7 mouse cellular contexts compared by ENCODE assay signal in the genomic region with DNA sequence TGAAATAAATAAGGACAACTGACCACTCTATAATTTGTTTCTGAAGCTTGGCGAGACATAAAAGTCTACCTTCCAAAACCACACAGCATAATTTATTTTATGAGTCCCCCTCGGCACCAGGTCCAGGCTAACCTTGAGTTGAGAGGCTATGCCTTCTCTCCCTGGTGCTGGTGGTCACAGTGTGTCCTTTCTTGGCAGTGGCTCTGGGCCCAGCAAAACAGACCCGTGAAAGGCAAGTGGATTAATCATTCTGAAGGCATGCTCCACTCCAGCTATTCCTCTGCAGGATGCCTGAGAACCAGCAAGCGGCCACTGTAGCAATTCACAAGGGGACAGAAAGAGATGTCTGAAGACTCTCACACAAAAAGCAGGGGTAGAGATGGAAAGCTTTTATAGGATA.
DNase-seq lines count a peak whose midpoint lies in the region; ATAC-seq lines count a peak whose summit lies in the region.

No protein-coding gene starts in this region.

- peak; percentile 62; the same call in 1 of the 2 replicates for ATAC-seq in kidney, embryonic 16.5 days (ENCODE audit: low FRiP score, low TSS enrichment)
- ATAC-seq in liver, embryonic 11.5 days (replicated peaks; ENCODE audit: low FRiP score) = no peak
- ATAC-seq in heart, embryonic 11.5 days (replicated peaks; ENCODE audit: insufficient number of reproducible peaks, low FRiP score, low TSS enrichment) = no peak

- H3K9ac ChIP-seq in kidney, embryonic 16.5 days (replicated peaks; ENCODE audit: low read length) = no peak overlapping the region
- H3K9ac ChIP-seq in liver, embryonic 11.5 days (ENCODE audit: low read depth, low read length) = no peak overlapping the region
- no peak overlapping the region for H3K9ac ChIP-seq in heart, embryonic 11.5 days (ENCODE audit: low read depth, low read length)

- H3K9me3 ChIP-seq in kidney, embryonic 16.5 days (ENCODE audit: low read length) = no peaks in the 10 kb centered on the region
- no peaks in the 10 kb centered on the region for H3K9me3 ChIP-seq in midbrain, embryonic 10.5 days (replicated peaks)
- no peaks in the 10 kb centered on the region for H3K9me3 ChIP-seq in liver, embryonic 11.5 days (ENCODE audit: control insufficient read depth, low read length)
- no peaks in the 10 kb centered on the region for H3K9me3 ChIP-seq in heart, embryonic 11.5 days (replicated peaks; ENCODE audit: control insufficient read depth, low read length)

- H3K27ac ChIP-seq in kidney, embryonic 16.5 days (ENCODE audit: low read length) = peak overlapping the region; percentile 26; the same call in 1 of the 2 replicates
- H3K27ac ChIP-seq in midbrain, embryonic 10.5 days (replicated peaks) = peak overlapping the region; percentile 19; the same call in 1 of the 2 replicates
- H3K27ac ChIP-seq in liver, embryonic 11.5 days (ENCODE audit: low read depth, low read length) = no peak overlapping the region
- no peak overlapping the region for H3K27ac ChIP-seq in heart, embryonic 11.5 days (ENCODE audit: low read depth, low read length)

- WGBS in kidney, embryonic 16.5 days = 48% methylated on average over 4 of the region's 4 CpGs
- WGBS in midbrain, embryonic 10.5 days = 71% methylated on average over 4 of the region's 4 CpGs
- WGBS in liver, embryonic 11.5 days = 61% methylated on average over 4 of the region's 4 CpGs
- 57% methylated on average over 4 of the region's 4 CpGs for WGBS in heart, embryonic 11.5 days (ENCODE audit: insufficient replicate concordance)

- no peak overlapping the region for H3K4me3 ChIP-seq in kidney, embryonic 16.5 days (ENCODE audit: low read length)
- no peak overlapping the region for H3K4me3 ChIP-seq in midbrain, embryonic 10.5 days
- H3K4me3 ChIP-seq in liver, embryonic 11.5 days (ENCODE audit: low read depth, low read length) = no peak overlapping the region
- no peak overlapping the region for H3K4me3 ChIP-seq in heart, embryonic 11.5 days (ENCODE audit: low read depth, low read length)

- peaks cover 14% of the 10 kb centered on the region; the same call in 1 of the 2 replicates for H3K4me1 ChIP-seq in kidney, embryonic 16.5 days (ENCODE audit: insufficient read depth, low read length)
- peaks cover 12% of the 10 kb centered on the region for H3K4me1 ChIP-seq in midbrain, embryonic 10.5 days
- H3K4me1 ChIP-seq in liver, embryonic 11.5 days (replicated peaks; ENCODE audit: control insufficient read depth, insufficient read depth, low read length) = no peaks in the 10 kb centered on the region
- no peaks in the 10 kb centered on the region for H3K4me1 ChIP-seq in heart, embryonic 11.5 days (ENCODE audit: control insufficient read depth, insufficient read depth, low read length)

- DNase-seq in right cerebral cortex, postnatal 10 days (ENCODE audit: low spot score in 2 of 2) = peak; percentile 64 to 70
- DNase-seq in right cerebral cortex, postnatal 25 days = no peak
- peak; percentile 48 for DNase-seq in embryo, embryonic 9.5 days (ENCODE audit: extremely low spot score)
- no peak for DNase-seq in midbrain, embryonic 10.5 days (ENCODE audit: low spot score)
- no peak for DNase-seq in liver, embryonic 11.5 days (ENCODE audit: low spot score)

- H3K27me3 ChIP-seq in kidney, embryonic 16.5 days (ENCODE audit: insufficient read depth, low read length) = no peaks in the 10 kb centered on the region
- no peaks in the 10 kb centered on the region for H3K27me3 ChIP-seq in midbrain, embryonic 10.5 days (ENCODE audit: low read depth, poor library complexity, severe bottlenecking)
- no peaks in the 10 kb centered on the region for H3K27me3 ChIP-seq in liver, embryonic 11.5 days (replicated peaks; ENCODE audit: control insufficient read depth, insufficient read depth, low read length)
- H3K27me3 ChIP-seq in heart, embryonic 11.5 days (ENCODE audit: control insufficient read depth, insufficient read depth, low read length) = no peaks in the 10 kb centered on the region

- no peaks in the 10 kb centered on the region for H3K36me3 ChIP-seq in kidney, embryonic 16.5 days (ENCODE audit: insufficient read depth, low read length)
- H3K36me3 ChIP-seq in midbrain, embryonic 10.5 days = no peaks in the 10 kb centered on the region
- H3K36me3 ChIP-seq in liver, embryonic 11.5 days (ENCODE audit: control insufficient read depth, insufficient read depth, low read length) = no peaks in the 10 kb centered on the region
- no peaks in the 10 kb centered on the region for H3K36me3 ChIP-seq in heart, embryonic 11.5 days (ENCODE audit: control insufficient read depth, insufficient read depth, low read length)

- H3K4me2 ChIP-seq in kidney, embryonic 16.5 days (replicated peaks; ENCODE audit: low read depth, low read length) = no peak overlapping the region
- no peak overlapping the region for H3K4me2 ChIP-seq in liver, embryonic 11.5 days
- no peak overlapping the region for H3K4me2 ChIP-seq in heart, embryonic 11.5 days

Comparison
In these comparisons a context has a peak if more than half of its experiments do, and no peak if none do; other contexts are left out.
1. DNase-seq: peak in right cerebral cortex, postnatal 10 days (2 of 2) and embryo, embryonic 9.5 days (single experiment); none in right cerebral cortex, postnatal 25 days (single experiment), midbrain, embryonic 10.5 days (single experiment) and liver, embryonic 11.5 days (single experiment).
2. H3K27ac ChIP-seq: peak in kidney, embryonic 16.5 days (single experiment) and midbrain, embryonic 10.5 days (single experiment); none in liver, embryonic 11.5 days (single experiment) and heart, embryonic 11.5 days (single experiment).